Mouse (Mus musculus) heart, embryonic 11.5 days (tissue): Measurements from ENCODE around the gene Sgsm3. TPM values are rescaled to one million over a fixed set of nuclear protein-coding genes. Genes with fewer than 3 reads are reported as not detected.

ENCODE experiments used
- ATAC-seq: fragments of 200-750 bp; cut with Nextera tagmentation; replicated peaks from 2 replicates; pipeline ENCODE4 v1.8.0; 2017; ENCODE audit warnings: moderate library complexity; ENCODE audit not compliant: insufficient number of reproducible peaks, low FRiP score, low TSS enrichment
- H3K27ac ChIP-seq: fragments of 300-500 bp; sonication (generic); 2 replicates; pipeline ENCODE4 v1.5.1; 2014; ENCODE audit warnings: mild to moderate bottlenecking, low read depth, low read length
- H3K27me3 ChIP-seq: fragments of 300-500 bp; sonication (generic); 2 replicates; pipeline ENCODE4 v1.6.1; 2014; ENCODE audit warnings: mild to moderate bottlenecking, low read length, mixed read lengths; ENCODE audit not compliant: control insufficient read depth, insufficient read depth
- H3K36me3 ChIP-seq: fragments of 300-500 bp; sonication (generic); 2 replicates; pipeline ENCODE4 v1.6.1; 2014; ENCODE audit warnings: mild to moderate bottlenecking, low read length, moderate library complexity, mixed read lengths; ENCODE audit not compliant: control insufficient read depth, insufficient read depth
- H3K4me1 ChIP-seq: fragments of 300-500 bp; sonication (generic); 2 replicates; pipeline ENCODE4 v1.6.1; 2014; ENCODE audit warnings: low read length; ENCODE audit not compliant: control insufficient read depth, insufficient read depth
- H3K4me2 ChIP-seq: fragments of 300-500 bp; sonication (generic); 2 replicates; pipeline ENCODE4 v1.6.1; 2014; ENCODE audit warnings: mild to moderate bottlenecking, moderate library complexity
- H3K4me3 ChIP-seq: fragments of 300-500 bp; sonication (generic); 2 replicates; pipeline ENCODE4 v1.5.1; 2014; ENCODE audit warnings: low read depth, low read length
- H3K9ac ChIP-seq: fragments of 300-500 bp; sonication (generic); 2 replicates; pipeline ENCODE4 v1.6.1; 2014; ENCODE audit warnings: mild to moderate bottlenecking, low read depth, low read length, moderate library complexity
- H3K9me3 ChIP-seq: fragments of 300-500 bp; sonication (generic); replicated peaks from 2 replicates; pipeline ENCODE4 v1.6.1; 2016; ENCODE audit warnings: low read length; ENCODE audit not compliant: control insufficient read depth
- WGBS: fragments of 180-500 bp; shearing (Covaris S2); extraction: QIAGEN DNeasy Blood & Tissue Kit; methylation state at CpG from one replicate; pipeline ENCODE4 v1.1.7; 2014; ENCODE audit not compliant: insufficient replicate concordance; 5-methylcytosine and 5-hydroxymethylcytosine counted together
- polyA plus RNA-seq: library from polyadenylated mRNA; unstranded; fragments of >200 nt; fragmentation: Nextera tagmentation; extraction: Ambion mirVana; gene quantifications from 2 replicates; pipeline ENCODE4 v1.2.1, GENCODE M21; 2014

The Sgsm3 gene
- polyA plus RNA-seq, 1 experiment from 2014 or later: 13.6 TPM

- H3K36me3 ChIP-seq: 0 out of 2 replicates have a peak, but pooled peaks cover 7% of the 10 kb centered on the region
- no peak for ATAC-seq
- no peaks in the 10 kb centered on the region for H3K27me3 ChIP-seq
- no peak overlapping the region for H3K4me3 ChIP-seq
- H3K9ac ChIP-seq: no peak overlapping the region
- H3K4me1 ChIP-seq: peaks cover 14% of the 10 kb centered on the region
- H3K27ac ChIP-seq: no peak overlapping the region
- H3K4me2 ChIP-seq: no peak overlapping the region
- 87% methylated on average over 9 of the region's 9 CpGs for WGBS
- H3K9me3 ChIP-seq: no peaks in the 10 kb centered on the region
Measured at GRCm38 (mm10) chr15:81023842-81024241, 46.3 kb downstream of the Sgsm3 start.

GRCm38 (mm10) chr15:81026901-81027300, 49.3 kb downstream of the Sgsm3 start:
- peaks cover 17% of the 10 kb centered on the region for H3K4me1 ChIP-seq
- no peaks in the 10 kb centered on the region for H3K36me3 ChIP-seq
- no peak overlapping the region for H3K4me3 ChIP-seq
- H3K27ac ChIP-seq: no peak overlapping the region
- H3K4me2 ChIP-seq: peak overlapping the region; percentile 20; the same call in 1 of the 2 replicates
- ATAC-seq: no peak
- no peak overlapping the region for H3K9ac ChIP-seq
- no peaks in the 10 kb centered on the region for H3K9me3 ChIP-seq
- 63% methylated on average over 5 of the region's 5 CpGs for whole genome bisulfite sequencing
- H3K27me3 ChIP-seq: no peaks in the 10 kb centered on the region

DNA sequence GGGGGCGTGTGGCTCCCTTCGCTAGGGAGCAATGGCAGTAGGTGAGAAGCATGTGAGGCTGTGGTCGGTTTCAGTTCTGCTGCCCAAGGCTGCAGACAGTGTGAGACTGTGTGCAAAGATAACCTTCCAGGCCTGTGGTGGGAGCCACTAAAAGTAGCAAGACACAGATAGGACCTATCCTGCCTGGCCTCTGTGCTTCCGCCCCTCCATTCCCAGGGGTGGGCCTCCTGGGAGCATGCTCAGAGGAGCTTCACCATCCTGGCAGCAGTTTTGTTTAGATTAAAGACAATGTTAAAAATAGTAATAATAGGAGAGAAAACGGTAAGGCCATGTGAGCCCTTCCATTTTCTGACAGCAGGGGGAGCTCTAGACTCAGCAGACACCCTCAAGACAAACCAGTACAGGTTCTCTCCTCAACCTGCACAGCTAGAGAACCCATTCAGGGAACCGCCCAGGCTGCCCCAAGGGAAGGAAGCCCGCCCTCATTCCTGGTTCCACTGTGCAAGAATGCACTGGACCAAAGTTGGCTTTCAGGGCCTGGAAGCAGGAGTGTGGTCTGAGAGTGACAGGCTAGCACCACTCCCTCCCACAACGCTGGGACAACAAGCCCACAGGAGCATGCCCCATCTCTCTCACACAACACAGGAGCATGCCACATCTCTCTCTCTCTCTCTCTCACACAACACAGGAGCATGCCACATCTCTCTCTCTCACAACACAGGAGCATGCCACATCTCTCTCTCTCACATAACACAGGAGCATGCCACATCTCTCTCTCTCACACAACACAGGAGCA, 50.0 kb downstream of the Sgsm3 start:
- Histone ChIP-seq H3K4me2 (peak overlapping the region; percentile 20; the same call in 1 of the 2 replicates), H3K27me3 (no peaks in the 10 kb centered on the region), H3K36me3 (no peaks in the 10 kb centered on the region), H3K27ac (no peak overlapping the region), H3K4me3 (no peak overlapping the region), H3K9me3 (no peaks in the 10 kb centered on the region), H3K9ac (peak overlapping the region; percentile 22; the same call in 1 of the 2 replicates), H3K4me1 (peaks cover 17% of the 10 kb centered on the region)
- WGBS: 18% methylated on average over 8 of the region's 8 CpGs
- peak; percentile 63; the same call in 1 of the 2 replicates for ATAC-seq

GRCm38 (mm10) chr15:81030891-81031425, 53.4 kb downstream of the Sgsm3 start:
- Histone ChIP-seq H3K9me3 (no peaks in the 10 kb centered on the region), H3K27me3 (no peaks in the 10 kb centered on the region), H3K36me3 (no peaks in the 10 kb centered on the region), H3K4me2 (no peak overlapping the region), H3K4me1 (peaks cover 46% of the 10 kb centered on the region), H3K4me3 (no peak overlapping the region), H3K27ac (no peak overlapping the region), H3K9ac (no peak overlapping the region)
- no peak for ATAC-seq
- 76% methylated on average over 10 of the region's 10 CpGs for WGBS

DNA sequence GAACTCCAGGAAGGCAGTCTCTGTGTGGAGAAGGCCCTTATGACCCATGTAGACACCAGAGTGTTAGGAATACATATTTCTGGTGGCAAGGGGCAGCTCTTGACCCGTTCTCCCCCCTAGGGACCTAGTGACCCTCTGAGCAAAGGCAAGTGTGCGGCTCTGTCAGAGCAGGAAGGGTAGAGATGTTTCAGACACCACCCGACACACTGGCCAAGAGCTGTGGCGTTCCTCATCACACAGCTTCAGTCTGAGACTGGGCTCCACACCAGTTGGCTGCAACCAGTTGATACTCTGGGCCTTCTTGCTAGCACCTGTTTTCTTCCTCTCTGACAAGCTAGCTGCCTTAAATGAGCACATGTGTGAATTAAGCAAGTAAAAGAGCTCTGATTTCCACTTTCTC, 54.0 kb downstream of the Sgsm3 start:
- Histone ChIP-seq H3K4me2 (no peak overlapping the region), H3K4me3 (no peak overlapping the region), H3K9me3 (no peaks in the 10 kb centered on the region), H3K4me1 (peaks cover 47% of the 10 kb centered on the region), H3K27ac (no peak overlapping the region), H3K27me3 (no peaks in the 10 kb centered on the region), H3K36me3 (no peaks in the 10 kb centered on the region), H3K9ac (no peak overlapping the region)
- no peak for ATAC-seq
- WGBS: 82% methylated on average over 4 of the region's 4 CpGs

GRCm38 (mm10) chr15:81032941-81033629, 55.5 kb downstream of the Sgsm3 start:
- Histone ChIP-seq H3K36me3 (no peaks in the 10 kb centered on the region), H3K4me2 (no peak overlapping the region), H3K9ac (no peak overlapping the region), H3K4me3 (no peak overlapping the region), H3K27me3 (no peaks in the 10 kb centered on the region), H3K27ac (no peak overlapping the region), H3K9me3 (no peaks in the 10 kb centered on the region), H3K4me1 (peaks cover 34% of the 10 kb centered on the region)
- WGBS: 34% methylated on average over 9 of the region's 9 CpGs
- no peak for ATAC-seq

- peaks cover 33% of the 10 kb centered on the region for H3K4me1 ChIP-seq
- ATAC-seq: no peak
- H3K9ac ChIP-seq: peak overlapping the region; percentile 10; the same call in 1 of the 2 replicates
- no peak overlapping the region for H3K4me2 ChIP-seq
- no peak overlapping the region for H3K27ac ChIP-seq
- 55% methylated on average over 6 of the region's 6 CpGs for WGBS
- no peaks in the 10 kb centered on the region for H3K9me3 ChIP-seq
- H3K27me3 ChIP-seq: no peaks in the 10 kb centered on the region
- H3K4me3 ChIP-seq: no peak overlapping the region
- no peaks in the 10 kb centered on the region for H3K36me3 ChIP-seq
Measured at GRCm38 (mm10) chr15:81034119-81034518, 56.6 kb downstream of the Sgsm3 start.

DNA sequence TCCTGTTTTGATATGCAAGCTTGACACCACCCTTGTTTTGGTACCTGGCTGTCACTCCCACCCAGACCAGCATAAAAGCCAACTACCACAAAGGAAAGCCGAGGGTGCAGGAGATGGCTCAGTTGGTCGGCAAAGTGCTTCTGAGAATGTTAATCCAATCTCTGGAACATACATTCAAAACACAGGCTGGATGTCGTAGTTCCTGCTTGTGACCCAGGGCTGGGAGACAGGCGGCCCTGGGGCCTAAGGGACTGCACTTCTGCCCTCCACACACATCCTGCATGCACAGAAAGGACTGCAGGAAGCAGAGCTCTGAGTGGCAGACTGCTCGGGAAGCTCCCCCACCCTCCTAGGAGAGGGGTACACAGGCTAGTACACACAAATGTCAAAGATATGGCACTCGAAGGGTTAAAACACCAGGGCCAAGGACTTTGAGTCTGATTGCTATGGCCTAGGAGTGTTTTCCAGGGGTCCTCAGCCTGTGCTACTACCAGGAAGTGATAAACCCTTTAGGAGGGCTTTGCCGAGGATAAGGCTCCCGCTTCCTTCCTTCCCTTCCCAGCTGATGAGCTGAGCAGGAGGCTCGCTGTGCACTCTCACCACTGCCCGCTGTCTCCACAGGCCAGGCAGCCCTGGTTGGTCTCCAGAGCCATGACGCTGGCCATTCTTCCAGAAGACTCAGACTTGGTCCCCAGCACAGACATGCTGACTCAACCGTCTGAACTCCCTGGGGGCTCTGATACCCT, 58.0 kb downstream of the Sgsm3 start:
- no peak; the same call in 1 of the 2 replicates for ATAC-seq
- Histone ChIP-seq H3K4me3 (no peak overlapping the region), H3K9ac (0 out of 2 replicates have a peak overlapping the region, but pooled peaks have one; percentile 39), H3K4me1 (peaks cover 33% of the 10 kb centered on the region), H3K36me3 (no peaks in the 10 kb centered on the region), H3K27me3 (no peaks in the 10 kb centered on the region), H3K4me2 (no peak overlapping the region), H3K27ac (peak overlapping the region; percentile 71), H3K9me3 (no peaks in the 10 kb centered on the region)
- 41% methylated on average over 12 of the region's 12 CpGs for WGBS
